Mouse (Mus musculus): ENCODE measurements around the gene Lrrc3. TPM values are rescaled to one million over a fixed set of nuclear protein-coding genes. Genes with fewer than 3 reads are reported as not detected.

Gene Lrrc3
- total and polyA plus RNA-seq, 3 experiments, result not detected

DNA sequence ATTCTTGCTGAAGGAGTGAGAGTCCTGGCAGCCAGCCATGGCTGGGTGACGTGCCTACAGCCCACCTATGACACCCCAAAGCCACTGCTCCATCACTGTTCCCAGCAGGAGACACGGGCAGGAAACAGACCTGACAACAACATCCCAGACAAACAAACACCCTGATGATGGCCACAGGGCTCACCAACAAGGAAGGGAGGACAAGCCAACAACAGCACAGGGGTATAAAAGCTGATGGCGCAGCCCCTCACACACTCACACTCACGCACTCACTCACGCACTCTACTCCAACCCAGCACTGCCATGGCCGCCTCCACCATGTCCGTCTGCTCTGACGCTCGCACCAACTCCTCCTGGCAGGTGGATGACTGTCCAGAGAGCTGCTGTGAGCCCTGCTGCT lies 49.8 kb downstream of the Lrrc3 start, which contains the start of gene Gm10318:
Gene Gm10318, plus strand, starts transcription at position 301 of the 400 bp plus-strand sequence.
- DNase-seq (ENCODE audit: extremely low read depth), result no peak
- no peak within 1 kb of the TSS for H3K4me2 ChIP-seq (ENCODE audit: insufficient read depth, low read depth, poor library complexity, severe bottlenecking)
- dilution Hi-C loops (cut with MboI; ENCODE audit: extremely low pct_ligation_motif_present, extremely low pct_unique_long_range_greater_than_20kb, low sequenced_read_pairs) (no loop called here), in situ Hi-C loops (cut with MboI; ENCODE audit: low pct_ligation_motif_present, low pct_unique_long_range_greater_than_20kb, low sequenced_read_pairs) (no loop called here)
- H3K9ac ChIP-seq (ENCODE audit: insufficient read depth, low read depth), result no peak within 1 kb of the TSS
- TF ChIP-seq NELFE (IDR thresholded peaks at IDR 0.05; ENCODE audit: low read depth, low read length) (no peak), ZMIZ1 (IDR thresholded peaks at IDR 0.05; ENCODE audit: low read depth, low read length) (no peak), RCOR1 (conservative IDR thresholded peaks at IDR 0.05; ENCODE audit: low read depth, low read length) (no peak), MAFK (IDR thresholded peaks at IDR 0.05; ENCODE audit: insufficient replicate concordance, low read length) (no peak), JUND (conservative IDR thresholded peaks at IDR 0.05; ENCODE audit: low read depth, low read length) (no peak), USF2 (conservative IDR thresholded peaks at IDR 0.05; ENCODE audit: low read depth, low read length) (no peak), MYC (IDR thresholded peaks at IDR 0.05; ENCODE audit: low read depth, low read length) (no peak), HCFC1 (IDR thresholded peaks at IDR 0.05; ENCODE audit: low read depth, low read length) (no peak)
- H3K36me3 ChIP-seq (replicated peaks in 1 of 2; ENCODE audit: control insufficient read depth in 1 of 2, insufficient read depth in 1 of 2, low read length in 1 of 2), result no peaks in the 10 kb centered on the region
- peaks cover 13% of the 10 kb centered on the region for H3K9me3 ChIP-seq (replicated peaks; ENCODE audit: low read length)
- no peak within 1 kb of the TSS for H3K27ac ChIP-seq (ENCODE audit: insufficient read depth, low read depth)
- no peaks in the 10 kb centered on the region for H3K79me2 ChIP-seq (replicated peaks; ENCODE audit: control insufficient read depth, extremely low read depth, insufficient read depth, poor library complexity, severe bottlenecking)
- no peaks in the 10 kb centered on the region for H3K4me1 ChIP-seq (ENCODE audit: control insufficient read depth in 1 of 2, insufficient read depth in 2 of 2)
- H3K27me3 ChIP-seq (replicated peaks), result peaks cover 57% of the 10 kb centered on the region
- H3K4me3 ChIP-seq (replicated peaks in 1 of 3; ENCODE audit: low read depth in 2 of 3, low read length in 2 of 3, poor library complexity in 1 of 3), result no peak within 1 kb of the TSS

Other genes with a start within 250 kb of the Lrrc3 start
Only the 20 nearest of the 30 such genes appear.
- gene Gm9736, start 151.2 kb downstream of the Lrrc3 start, total RNA-seq (2012; rRNA removed), result not detected in 2 replicates
- gene Gm9736, start 151.2 kb downstream of the Lrrc3 start, total RNA-seq (2014; rRNA removed), result not detected in 2 replicates
- gene Gm9736, start 151.2 kb downstream of the Lrrc3 start, polyA plus RNA-seq (2012; ENCODE audit: insufficient read length, low read depth), result not detected in 2 replicates
- not detected in 2 replicates for gene Gm3233, start 142.9 kb downstream of the Lrrc3 start, total RNA-seq (2012; rRNA removed)
- gene Gm3233, start 142.9 kb downstream of the Lrrc3 start, total RNA-seq (2014; rRNA removed), result not detected in 2 replicates
- not detected in 2 replicates for gene Gm3233, start 142.9 kb downstream of the Lrrc3 start, polyA plus RNA-seq (2012; ENCODE audit: insufficient read length, low read depth)
- gene Gm3238, start 131.2 kb downstream of the Lrrc3 start, total RNA-seq (2012; rRNA removed), result not detected in 2 replicates
- gene Gm3238, start 131.2 kb downstream of the Lrrc3 start, total RNA-seq (2014; rRNA removed), result not detected in 2 replicates
- gene Gm3238, start 131.2 kb downstream of the Lrrc3 start, polyA plus RNA-seq (2012; ENCODE audit: insufficient read length, low read depth), result not detected in 2 replicates
- not detected in 2 replicates for gene Gm7138, start 125.6 kb downstream of the Lrrc3 start, total RNA-seq (2012; rRNA removed)
- not detected in 2 replicates for gene Gm7138, start 125.6 kb downstream of the Lrrc3 start, total RNA-seq (2014; rRNA removed)
- gene Gm7138, start 125.6 kb downstream of the Lrrc3 start, polyA plus RNA-seq (2012; ENCODE audit: insufficient read length, low read depth), result not detected in 2 replicates
- gene Gm3250, start 120.0 kb downstream of the Lrrc3 start, total RNA-seq (2012; rRNA removed), result not detected in 2 replicates
- gene Gm3250, start 120.0 kb downstream of the Lrrc3 start, total RNA-seq (2014; rRNA removed), result not detected in 2 replicates
- not detected in 2 replicates for gene Gm3250, start 120.0 kb downstream of the Lrrc3 start, polyA plus RNA-seq (2012; ENCODE audit: insufficient read length, low read depth)
- not detected in 2 replicates for gene Gm7137, start 114.3 kb downstream of the Lrrc3 start, total RNA-seq (2012; rRNA removed)
- gene Gm7137, start 114.3 kb downstream of the Lrrc3 start, total RNA-seq (2014; rRNA removed), result not detected in 2 replicates
- not detected in 2 replicates for gene Gm7137, start 114.3 kb downstream of the Lrrc3 start, polyA plus RNA-seq (2012; ENCODE audit: insufficient read length, low read depth)
- not detected in 2 replicates for gene Gm9639, start 107.5 kb downstream of the Lrrc3 start, total RNA-seq (2012; rRNA removed)
- not detected in 2 replicates for gene Gm9639, start 107.5 kb downstream of the Lrrc3 start, total RNA-seq (2014; rRNA removed)
- gene Gm9639, start 107.5 kb downstream of the Lrrc3 start, polyA plus RNA-seq (2012; ENCODE audit: insufficient read length, low read depth), result not detected in 2 replicates
- gene Gm19668, start 103.4 kb downstream of the Lrrc3 start, total RNA-seq (2012; rRNA removed), result not detected in 2 replicates
- not detected in 2 replicates for gene Gm19668, start 103.4 kb downstream of the Lrrc3 start, total RNA-seq (2014; rRNA removed)
- gene Gm19668, start 103.4 kb downstream of the Lrrc3 start, polyA plus RNA-seq (2012; ENCODE audit: insufficient read length, low read depth), result not detected in 2 replicates
- gene Gm9507, start 90.7 kb downstream of the Lrrc3 start, total RNA-seq (2012; rRNA removed), result not detected in 2 replicates
- gene Gm9507, start 90.7 kb downstream of the Lrrc3 start, total RNA-seq (2014; rRNA removed), result not detected in 2 replicates
- gene Gm9507, start 90.7 kb downstream of the Lrrc3 start, polyA plus RNA-seq (2012; ENCODE audit: insufficient read length, low read depth), result not detected in 2 replicates
- not detected in 2 replicates for gene Gm2696, start 87.9 kb downstream of the Lrrc3 start, total RNA-seq (2012; rRNA removed)
- gene Gm2696, start 87.9 kb downstream of the Lrrc3 start, total RNA-seq (2014; rRNA removed), result not detected in 2 replicates
- not detected in 2 replicates for gene Gm2696, start 87.9 kb downstream of the Lrrc3 start, polyA plus RNA-seq (2012; ENCODE audit: insufficient read length, low read depth)
- not detected in 2 replicates for gene Krtap10-4, start 75.4 kb downstream of the Lrrc3 start, total RNA-seq (2012; rRNA removed)
- not detected in 2 replicates for gene Krtap10-4, start 75.4 kb downstream of the Lrrc3 start, total RNA-seq (2014; rRNA removed)
- not detected in 2 replicates for gene Krtap10-4, start 75.4 kb downstream of the Lrrc3 start, polyA plus RNA-seq (2012; ENCODE audit: insufficient read length, low read depth)
- not detected in 2 replicates for gene Krtap10-10, start 66.6 kb downstream of the Lrrc3 start, total RNA-seq (2012; rRNA removed)
- not detected in 2 replicates for gene Krtap10-10, start 66.6 kb downstream of the Lrrc3 start, total RNA-seq (2014; rRNA removed)
- not detected in 2 replicates for gene Krtap10-10, start 66.6 kb downstream of the Lrrc3 start, polyA plus RNA-seq (2012; ENCODE audit: insufficient read length, low read depth)
- not detected in 2 replicates for gene Gm36176, start 55.7 kb downstream of the Lrrc3 start, total RNA-seq (2012; rRNA removed)
- gene Gm36176, start 55.7 kb downstream of the Lrrc3 start, total RNA-seq (2014; rRNA removed), result not detected in 2 replicates
- not detected in 2 replicates for gene Gm36176, start 55.7 kb downstream of the Lrrc3 start, polyA plus RNA-seq (2012; ENCODE audit: insufficient read length, low read depth)
- gene Gm10318, start 49.7 kb downstream of the Lrrc3 start, total RNA-seq (2012; rRNA removed), result not detected in 2 replicates
- not detected in 2 replicates for gene Gm10318, start 49.7 kb downstream of the Lrrc3 start, total RNA-seq (2014; rRNA removed)
- gene Gm10318, start 49.7 kb downstream of the Lrrc3 start, polyA plus RNA-seq (2012; ENCODE audit: insufficient read length, low read depth), result not detected in 2 replicates
- gene Gm3285, start 40.6 kb downstream of the Lrrc3 start, total RNA-seq (2012; rRNA removed), result not detected in 2 replicates
- gene Gm3285, start 40.6 kb downstream of the Lrrc3 start, total RNA-seq (2014; rRNA removed), result not detected in 2 replicates
- gene Gm3285, start 40.6 kb downstream of the Lrrc3 start, polyA plus RNA-seq (2012; ENCODE audit: insufficient read length, low read depth), result not detected in 2 replicates
- gene Trpm2, start 68.0 kb upstream of the Lrrc3 start, total RNA-seq (2012; rRNA removed), result 0.25 and 0.34 TPM in 2 replicates
- gene Trpm2, start 68.0 kb upstream of the Lrrc3 start, total RNA-seq (2014; rRNA removed), result not detected in 2 replicates
- 0.08 and 0.16 TPM in 2 replicates for gene Trpm2, start 68.0 kb upstream of the Lrrc3 start, polyA plus RNA-seq (2012; ENCODE audit: insufficient read length, low read depth)
- 5.1 and 6.2 TPM in 2 replicates for gene 1810043G02Rik, start 76.0 kb upstream of the Lrrc3 start, total RNA-seq (2012; rRNA removed)
- 3.3 and 4.1 TPM in 2 replicates for gene 1810043G02Rik, start 76.0 kb upstream of the Lrrc3 start, total RNA-seq (2014; rRNA removed)
- 3.3 and 4.3 TPM in 2 replicates for gene 1810043G02Rik, start 76.0 kb upstream of the Lrrc3 start, polyA plus RNA-seq (2012; ENCODE audit: insufficient read length, low read depth)
- gene Pfkl, start 107.5 kb upstream of the Lrrc3 start, total RNA-seq (2012; rRNA removed), result 113 and 210 TPM in 2 replicates
- 125 and 159 TPM in 2 replicates for gene Pfkl, start 107.5 kb upstream of the Lrrc3 start, total RNA-seq (2014; rRNA removed)
- 95.9 and 106 TPM in 2 replicates for gene Pfkl, start 107.5 kb upstream of the Lrrc3 start, polyA plus RNA-seq (2012; ENCODE audit: insufficient read length, low read depth)
- 0.21 TPM in 1 of 2 replicates, not detected in the other for gene Dnmt3l, start 139.4 kb upstream of the Lrrc3 start, total RNA-seq (2012; rRNA removed)
- 0.23 TPM in 1 of 2 replicates, not detected in the other for gene Dnmt3l, start 139.4 kb upstream of the Lrrc3 start, total RNA-seq (2014; rRNA removed)
- not detected in 2 replicates for gene Dnmt3l, start 139.4 kb upstream of the Lrrc3 start, polyA plus RNA-seq (2012; ENCODE audit: insufficient read length, low read depth)
- gene Aire, start 141.1 kb upstream of the Lrrc3 start, total RNA-seq (2012; rRNA removed), result 0.17 TPM in 1 of 2 replicates, not detected in the other
- gene Aire, start 141.1 kb upstream of the Lrrc3 start, total RNA-seq (2014; rRNA removed), result not detected in 2 replicates
- 0.16 TPM in 1 of 2 replicates, not detected in the other for gene Aire, start 141.1 kb upstream of the Lrrc3 start, polyA plus RNA-seq (2012; ENCODE audit: insufficient read length, low read depth)